Mouse (Mus musculus) cerebellum, postnatal 10 days (tissue): Measurements from ENCODE around the gene Commd4.
"Not testable (repeated sequence)": the region's sequence is repeated elsewhere in the genome, so short reads cannot be mapped to it uniquely, and the experiment has no call there.

Source experiments
- DNase-seq, 2 experiments: peaks; one replicate each; pipeline ENCODE4 v3.0.0; 2021; ENCODE audit warnings: mixed read lengths in 2 of 2

Commd4 gene

DNA sequence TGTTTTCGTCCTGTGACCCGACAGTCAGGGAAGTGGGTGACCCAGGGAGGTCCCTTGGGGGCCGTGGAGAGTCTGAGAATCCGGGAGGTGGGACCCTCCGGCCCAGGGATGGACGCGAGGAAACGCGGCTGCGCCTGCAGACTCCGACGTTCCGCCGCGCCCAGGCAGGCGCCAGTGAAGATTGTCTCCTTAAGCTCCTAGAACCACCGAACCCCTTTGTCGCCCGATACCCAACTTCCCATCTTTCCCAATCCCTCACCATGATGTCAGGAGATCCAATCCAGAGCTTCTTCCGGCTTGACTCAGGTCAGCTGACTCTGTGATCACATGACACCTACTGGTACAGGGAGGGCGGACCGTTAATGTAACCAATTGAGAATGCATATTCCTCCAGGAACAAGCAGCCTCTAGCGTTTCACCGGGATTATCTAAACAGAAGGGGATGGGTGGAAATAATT, at the start of gene Commd4:
TSS of gene Commd4 (minus strand) at position 319 of the 458 bp plus-strand sequence.
- peak; percentile 97 to 98 for DNase-seq

DNA sequence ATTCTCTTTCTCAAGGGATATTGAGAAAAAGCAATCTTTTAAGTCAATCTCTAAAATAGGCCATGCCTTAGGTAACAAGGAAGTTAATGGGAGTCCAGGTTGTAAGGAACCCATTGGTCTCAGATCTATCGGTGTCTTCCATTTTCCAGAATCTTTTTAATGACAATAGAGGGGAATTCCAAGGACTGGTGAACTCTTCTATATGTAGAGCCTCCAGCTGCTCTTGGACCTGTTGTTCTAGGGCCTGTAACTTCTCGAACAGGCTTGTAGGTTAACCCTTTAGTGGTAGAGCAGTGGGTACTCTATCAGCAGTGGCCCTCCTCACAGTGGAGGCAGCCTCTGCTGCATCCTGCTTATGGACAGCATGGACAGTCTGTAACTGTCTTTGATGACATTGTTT, 48.8 kb upstream of the Commd4 start:
- no peak for DNase-seq

DNA sequence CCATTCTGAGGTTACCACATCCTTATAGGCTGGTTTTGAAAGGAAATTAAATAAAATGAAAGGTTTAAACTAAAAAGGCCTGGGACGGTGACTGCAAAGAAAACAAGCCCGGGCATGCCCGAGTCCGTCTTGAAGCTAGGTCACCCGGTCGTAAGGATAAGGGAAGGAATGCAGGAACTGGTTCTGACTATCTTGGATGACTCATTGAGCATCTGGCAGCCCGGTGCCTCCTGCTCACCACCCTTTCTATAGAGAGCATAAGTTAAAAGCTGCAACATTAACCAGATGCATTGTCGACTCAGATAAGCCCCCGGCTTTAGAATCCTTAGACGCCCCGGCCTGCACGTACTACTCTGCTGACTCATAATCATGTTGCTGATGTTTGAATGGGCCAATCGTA, 45.4 kb upstream of the Commd4 start:
- DNase-seq: not testable (repeated sequence)

DNA sequence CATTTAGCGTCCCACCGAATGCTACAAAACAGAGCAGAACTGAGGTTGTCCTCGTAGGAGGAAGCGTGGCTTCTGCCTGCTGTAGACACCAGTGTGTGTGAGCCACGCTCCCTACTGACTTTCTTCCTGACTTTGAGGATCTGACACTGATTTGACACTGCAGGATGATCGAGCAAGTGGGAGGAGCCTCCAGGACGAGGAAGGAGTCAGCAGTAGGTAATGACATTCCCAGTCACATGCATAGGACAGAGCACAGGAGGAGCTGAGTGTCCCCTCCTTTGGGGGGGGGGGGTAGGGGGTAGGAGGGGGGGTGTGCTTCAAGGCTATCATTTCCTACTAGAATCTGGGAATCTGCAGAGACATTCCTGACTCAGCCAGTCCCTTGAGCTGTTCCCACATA, 44.9 kb upstream of the Commd4 start:
- no peak for DNase-seq

DNA sequence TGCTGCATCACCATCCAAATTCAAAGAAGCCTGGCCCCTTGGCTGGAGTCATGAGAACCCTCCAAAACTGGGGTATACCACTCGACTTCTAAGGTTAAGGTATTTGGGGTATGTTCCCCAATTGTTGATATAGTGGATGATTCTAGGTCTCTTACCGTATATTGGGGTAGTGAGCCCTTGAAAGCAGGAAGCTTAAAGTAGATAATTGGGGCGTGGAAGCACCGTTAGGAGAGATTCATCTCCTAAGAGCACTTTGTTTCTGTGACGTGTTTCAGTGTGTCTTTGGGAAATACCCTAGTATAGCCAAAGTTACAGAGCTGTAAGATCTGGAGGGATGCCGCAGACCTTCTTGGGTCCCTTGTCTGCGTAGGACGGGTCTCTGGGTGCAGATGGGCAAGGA, 39.3 kb upstream of the Commd4 start:
- DNase-seq: no peak

DNA sequence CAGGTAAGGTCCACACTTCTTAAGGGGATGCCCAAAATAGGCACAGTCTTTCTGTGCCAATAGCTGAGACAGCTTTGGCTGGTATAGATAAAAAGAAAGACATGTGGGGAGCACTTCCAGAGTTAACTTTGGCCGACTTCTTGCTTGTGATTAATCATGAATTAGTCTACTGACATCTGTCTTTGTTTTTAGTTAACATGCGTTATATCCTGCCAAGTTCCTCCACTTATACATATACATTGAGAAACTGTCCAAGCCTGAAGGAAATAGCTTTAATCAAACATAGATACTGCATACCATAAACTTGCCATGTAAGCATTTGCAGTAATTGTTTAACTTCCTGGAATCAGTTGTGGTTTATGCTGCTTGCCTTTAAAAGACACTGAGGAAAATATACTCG, 38.6 kb upstream of the Commd4 start:
- no peak for DNase-seq

DNA sequence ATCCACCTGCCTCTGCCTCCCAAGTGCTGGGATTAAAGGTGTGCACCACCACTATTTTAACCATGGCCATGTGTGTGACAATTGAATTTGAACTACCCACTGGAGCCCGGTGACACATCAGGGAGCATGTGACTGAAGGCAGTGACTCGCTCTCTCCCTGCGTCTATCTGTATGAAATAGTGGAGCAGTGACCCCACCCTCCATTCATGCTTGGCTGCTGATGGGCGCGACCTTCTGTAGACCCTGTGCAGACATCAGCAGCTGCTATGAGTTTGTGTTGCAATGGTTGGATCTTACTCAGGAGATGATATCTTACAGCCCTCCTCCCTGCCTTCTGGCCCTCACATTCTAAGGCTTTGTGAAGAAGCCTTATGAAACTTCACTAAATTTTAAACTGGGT, 10.3 kb upstream of the Commd4 start:
- no peak for DNase-seq

DNA sequence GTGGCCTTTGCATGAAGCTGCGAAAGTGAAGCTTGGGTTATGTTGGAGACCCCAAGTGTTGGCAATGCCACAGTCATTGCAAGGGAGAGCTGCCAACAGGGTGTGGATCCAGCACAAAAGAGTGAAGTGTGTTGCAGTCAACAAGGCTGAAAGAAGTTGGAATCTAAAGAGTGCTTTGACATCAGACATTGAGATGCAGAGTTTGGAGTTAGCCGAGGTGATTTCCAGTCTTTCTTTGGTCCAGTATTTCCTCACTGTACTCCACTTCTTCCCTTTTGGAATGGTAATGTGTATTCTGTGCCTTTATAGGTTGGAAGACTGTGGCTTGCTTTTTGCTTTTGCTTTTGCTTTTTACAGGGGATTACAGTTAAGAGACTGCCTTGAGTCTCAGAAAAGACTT, 8.0 kb upstream of the Commd4 start:
- DNase-seq: no peak

DNA sequence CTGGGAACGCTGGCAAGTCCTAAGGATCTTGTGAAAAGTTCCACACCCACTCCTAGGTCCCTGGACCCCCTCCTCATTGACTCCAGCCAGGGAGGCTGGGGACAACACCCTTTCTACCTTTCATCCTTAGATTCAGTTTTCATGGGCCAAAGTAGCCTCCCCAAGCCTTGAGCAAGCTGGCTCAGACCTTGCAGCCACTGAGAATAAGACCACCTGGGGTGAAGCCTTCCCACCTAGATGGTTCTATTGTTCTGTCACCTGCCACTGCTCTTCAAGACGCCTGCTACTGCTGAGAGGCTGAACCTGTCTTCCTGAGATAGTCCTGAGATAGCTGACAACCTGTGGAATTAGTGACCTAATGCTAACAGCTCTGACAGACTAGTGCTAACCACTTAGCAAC, 5.0 kb upstream of the Commd4 start:
- DNase-seq: no peak

DNA sequence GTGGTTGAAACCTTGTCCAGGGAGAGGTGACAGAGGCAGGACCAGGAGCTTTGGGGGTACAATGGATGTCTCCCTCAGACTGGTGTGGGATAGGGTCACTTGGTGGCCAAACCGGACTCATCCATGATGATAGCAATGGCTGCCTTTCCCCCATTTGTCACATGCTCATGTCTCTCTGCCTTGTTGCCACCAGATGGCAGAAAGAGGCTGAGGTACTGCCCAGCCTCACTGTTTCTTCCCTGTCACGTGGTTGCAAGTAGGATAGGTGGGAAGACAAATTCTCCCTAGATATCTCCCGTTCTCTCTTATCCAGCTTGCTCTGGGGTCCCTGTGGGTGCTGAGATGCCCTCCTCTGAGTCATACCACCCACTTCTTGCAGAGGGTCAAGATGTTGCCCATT, 4.4 kb upstream of the Commd4 start:
- peak; percentile 43 to 57 for DNase-seq

DNA sequence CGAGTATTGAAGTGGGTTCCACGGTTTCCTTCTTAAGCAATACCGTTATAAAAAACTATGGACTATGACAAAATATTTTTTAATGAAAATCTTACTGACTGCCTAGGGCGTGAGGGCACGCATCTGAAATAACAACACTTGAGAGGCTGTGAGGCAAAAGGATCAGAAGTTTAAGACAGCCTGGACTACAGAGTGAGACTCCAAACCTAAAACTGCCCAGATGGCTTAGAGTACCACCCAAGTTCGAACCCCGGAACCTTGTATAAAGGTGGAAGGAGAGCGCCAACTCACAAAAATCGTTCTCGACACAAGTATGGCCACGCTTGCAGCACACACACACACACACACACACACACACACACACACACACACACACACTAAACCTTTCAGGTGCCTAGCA, 375 bp upstream of the Commd4 start:
- no peak for DNase-seq

DNA sequence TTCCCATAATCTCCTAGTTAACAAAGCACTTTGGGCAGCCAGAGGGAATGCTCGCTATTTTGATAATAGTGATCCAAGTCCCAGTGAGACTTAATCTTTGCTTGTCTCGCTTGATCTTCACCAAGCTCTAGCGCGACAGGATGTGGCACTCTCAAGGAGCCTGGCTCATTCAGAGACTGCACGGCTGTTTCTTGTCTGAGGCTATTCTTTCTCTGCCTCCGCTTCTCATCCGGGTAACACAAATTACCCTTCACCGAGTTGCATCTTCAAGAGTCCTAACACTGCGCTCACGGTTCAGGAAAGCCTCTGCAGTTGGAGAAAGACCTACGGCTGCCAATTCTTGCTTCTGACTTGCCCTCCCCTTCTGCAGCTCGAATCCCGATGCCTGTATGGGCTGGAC, 632 bp downstream of the Commd4 start:
- no peak for DNase-seq

DNA sequence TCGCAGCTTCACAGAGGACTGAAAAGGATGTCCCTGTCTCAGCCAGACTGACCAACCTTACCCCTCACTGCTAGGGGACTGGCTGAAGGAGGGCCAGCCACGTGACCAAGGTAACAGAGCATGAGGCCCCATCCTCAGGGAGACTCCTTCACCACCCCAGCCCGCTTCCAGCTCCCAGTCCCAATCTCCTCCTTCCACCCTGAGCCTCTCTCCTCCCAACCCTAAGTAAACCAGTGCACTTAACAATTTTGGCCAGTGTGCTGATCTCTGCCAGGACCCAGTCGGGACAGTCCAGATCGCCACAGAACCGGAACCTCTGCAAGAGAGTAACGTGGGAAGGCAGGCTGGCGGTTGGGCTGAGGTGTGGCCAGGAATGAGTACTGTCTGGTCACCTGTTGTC, 1.3 kb downstream of the Commd4 start:
- DNase-seq: no peak

DNA sequence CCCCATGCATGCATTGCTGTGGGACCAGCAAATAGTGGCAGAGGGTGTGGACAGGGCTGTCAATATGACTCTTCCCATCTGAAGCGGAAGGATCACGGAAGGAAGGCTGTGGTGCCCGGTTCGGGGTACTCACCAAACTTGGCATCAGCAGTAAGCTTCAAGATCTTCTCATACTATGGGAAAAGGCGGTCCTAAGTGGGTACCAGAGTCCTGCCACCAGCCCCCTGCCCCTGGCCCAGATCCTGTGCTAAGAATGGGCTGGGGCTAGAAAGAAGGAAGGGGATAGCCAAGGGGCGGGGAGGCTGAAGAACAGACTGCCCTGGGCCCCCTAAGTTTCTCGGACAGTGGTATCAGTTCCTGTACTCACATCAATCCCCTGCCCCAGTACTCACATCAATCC, 1.7 kb downstream of the Commd4 start:
- DNase-seq: no peak

DNA sequence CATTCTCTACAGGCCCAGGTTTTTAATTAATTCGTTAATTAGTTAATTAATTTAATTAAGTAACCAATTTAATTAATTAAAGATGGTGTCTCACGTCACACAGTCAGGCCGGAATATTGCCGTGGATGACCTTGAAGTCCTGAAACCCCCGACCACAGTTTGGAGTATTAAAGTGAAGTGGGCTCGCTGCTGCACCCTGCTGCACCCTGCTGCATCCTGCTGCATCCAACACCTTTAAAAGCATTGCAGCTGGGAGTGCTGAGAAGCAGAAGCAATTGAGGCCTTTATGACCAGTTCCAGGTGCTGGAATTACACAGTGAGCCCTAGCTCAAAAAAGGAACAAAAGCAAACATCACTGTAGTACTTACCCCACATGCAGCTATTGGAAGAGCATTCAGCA, 5.8 kb downstream of the Commd4 start:
- DNase-seq: no peak

DNA sequence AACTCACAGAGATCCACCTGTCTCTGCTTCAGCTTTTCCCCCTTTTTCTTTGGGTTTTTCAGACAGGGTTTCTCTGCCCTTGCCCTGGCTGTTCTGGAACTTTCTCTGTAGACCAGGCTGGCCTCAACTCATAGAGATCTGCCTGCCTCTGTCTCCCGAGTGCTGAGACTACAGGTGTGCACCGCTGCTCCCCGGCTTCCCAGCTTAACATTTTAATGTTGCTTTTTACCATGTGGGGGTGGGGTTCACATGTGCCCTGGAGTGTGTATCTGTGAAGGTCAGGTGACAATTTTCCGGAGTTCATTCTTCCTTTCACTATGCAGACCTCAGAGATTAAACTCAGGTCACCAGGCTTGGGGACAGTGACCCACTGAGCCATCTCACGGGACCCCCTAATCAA, 7.9 kb downstream of the Commd4 start:
- no peak for DNase-seq

DNA sequence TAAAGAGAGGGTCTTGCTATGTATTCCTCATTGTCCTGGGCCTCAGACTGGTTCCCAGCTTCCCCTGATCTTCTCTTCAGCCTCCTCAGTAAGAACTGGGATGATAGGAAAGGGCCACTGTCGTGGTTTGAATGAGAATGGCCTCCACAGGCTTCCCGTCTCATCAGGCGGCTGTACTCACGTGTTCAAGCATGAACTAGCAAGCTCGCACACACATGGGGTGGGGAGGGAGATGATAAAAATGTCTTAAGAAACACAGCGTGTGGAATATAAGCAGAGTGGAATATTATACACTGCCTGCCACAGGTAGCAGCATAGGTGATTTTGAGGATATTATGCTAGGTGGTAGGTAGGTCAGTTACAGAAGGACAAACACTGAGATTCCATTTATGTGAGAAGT, 9.1 kb downstream of the Commd4 start:
- no peak for DNase-seq

DNA sequence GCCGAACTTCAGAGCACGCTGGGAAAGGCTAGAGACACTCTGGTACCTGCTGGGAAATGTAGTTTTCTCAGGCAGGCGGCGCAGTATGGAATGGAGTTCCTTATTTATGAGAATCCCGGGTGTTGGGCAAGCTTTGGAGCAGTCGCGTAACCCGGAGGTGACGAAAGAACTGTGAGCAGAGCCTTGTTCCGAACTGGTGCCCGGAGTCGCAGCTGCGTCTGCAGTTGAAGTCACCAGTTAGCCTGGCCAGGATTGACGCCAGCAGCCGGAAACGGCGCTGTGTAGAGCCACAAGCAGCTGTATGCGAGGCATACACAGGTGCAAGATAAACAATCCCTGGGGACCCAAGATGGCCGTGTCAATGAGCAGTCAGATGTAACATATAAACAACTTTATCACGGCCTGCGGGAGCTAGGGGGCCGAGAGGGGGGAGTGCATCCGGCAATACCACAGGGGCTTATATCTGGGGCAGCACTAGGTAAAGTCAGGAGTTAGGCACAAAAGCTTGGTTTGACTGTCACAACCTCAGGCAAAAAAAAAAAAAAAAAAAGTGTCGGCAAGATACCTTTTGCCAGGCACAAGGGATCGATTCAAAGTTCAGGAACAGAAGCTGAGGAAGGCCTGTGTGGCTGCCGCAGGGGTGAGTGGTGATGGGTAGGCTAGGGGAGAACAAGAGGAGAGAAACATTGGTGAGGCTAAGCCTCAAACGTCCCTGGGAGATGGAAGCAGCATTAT, 9.8 kb downstream of the Commd4 start, which contains the start of gene Neil1:
TSS of gene Neil1 (minus strand) at position 162 of the 735 bp plus-strand sequence.
- DNase-seq: peak; percentile 89 to 91

DNA sequence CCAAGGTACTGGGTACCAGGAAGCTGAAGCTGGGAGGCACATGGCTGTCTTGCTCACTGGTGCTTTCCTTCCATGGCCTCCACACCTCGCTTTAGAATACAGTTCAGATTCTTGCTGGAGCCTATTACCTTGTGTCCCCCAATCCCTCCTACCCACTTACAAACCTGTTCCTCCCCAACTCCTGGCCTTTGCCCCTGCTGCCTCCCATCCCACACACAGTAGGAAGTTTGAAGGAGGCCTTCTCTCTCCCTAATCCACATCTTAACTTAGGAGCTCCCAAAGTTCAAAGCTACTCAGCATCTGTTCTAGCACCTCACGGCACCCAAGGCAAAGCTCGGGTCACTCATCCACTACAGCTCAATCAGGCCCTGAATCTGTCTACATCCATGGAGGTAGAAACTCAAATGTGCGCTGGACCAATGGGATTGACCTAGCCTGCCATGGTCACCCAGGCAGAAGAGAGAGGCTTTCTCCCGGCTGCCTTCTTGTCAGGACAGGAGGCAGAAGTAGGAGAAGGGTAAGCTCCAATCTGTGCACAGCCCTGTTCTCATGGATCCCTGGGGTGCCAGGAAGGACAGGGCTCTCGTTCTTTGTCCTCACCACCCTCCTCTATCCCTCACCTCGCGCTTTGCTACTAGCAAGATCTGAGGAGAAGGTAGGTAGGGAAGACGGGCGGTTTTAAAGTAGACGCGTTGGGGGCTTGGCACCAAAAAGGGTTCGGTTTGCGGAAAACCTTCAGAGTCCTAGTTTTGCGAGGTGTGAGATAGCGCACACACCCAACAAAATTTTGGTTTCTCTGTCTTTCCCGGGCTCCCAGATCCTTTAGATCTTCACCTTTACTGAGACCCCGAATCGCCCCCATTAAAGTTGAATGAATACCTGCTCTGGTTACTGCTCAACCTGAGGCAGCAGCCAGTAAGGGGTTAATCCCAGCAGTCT, 10.7 kb downstream of the Commd4 start:
- DNase-seq: peak; percentile 60 to 73

DNA sequence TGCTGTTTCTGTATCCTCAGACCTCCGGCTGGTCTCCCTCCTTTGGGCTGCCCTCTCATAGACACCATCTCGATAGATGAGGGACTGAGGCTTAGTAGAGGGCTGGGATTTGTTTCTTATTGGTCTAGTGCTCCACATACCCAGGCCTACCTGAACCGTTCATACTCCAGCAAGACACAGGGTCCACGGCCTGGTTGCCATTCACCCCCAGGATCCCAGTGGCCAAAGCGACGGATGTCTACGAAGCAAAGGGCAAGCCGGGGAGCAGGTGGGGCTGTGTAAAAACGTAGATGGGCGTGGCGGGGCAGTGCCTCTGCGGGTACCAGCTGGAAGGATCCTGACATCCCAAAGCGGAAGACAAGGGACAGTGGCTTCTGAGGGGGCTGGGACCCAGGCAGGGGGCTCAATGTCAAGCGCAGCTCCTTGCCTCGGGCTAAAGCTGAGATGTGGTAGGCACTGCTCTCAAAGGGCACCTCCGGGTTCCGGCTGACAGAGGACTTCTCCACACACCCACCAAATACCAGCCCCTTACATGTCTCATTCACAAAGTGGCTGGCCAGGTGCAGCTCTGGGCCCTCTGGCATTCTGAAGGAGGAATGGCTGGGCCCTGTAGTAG, 11.6 kb downstream of the Commd4 start:
- no peak for DNase-seq

DNA sequence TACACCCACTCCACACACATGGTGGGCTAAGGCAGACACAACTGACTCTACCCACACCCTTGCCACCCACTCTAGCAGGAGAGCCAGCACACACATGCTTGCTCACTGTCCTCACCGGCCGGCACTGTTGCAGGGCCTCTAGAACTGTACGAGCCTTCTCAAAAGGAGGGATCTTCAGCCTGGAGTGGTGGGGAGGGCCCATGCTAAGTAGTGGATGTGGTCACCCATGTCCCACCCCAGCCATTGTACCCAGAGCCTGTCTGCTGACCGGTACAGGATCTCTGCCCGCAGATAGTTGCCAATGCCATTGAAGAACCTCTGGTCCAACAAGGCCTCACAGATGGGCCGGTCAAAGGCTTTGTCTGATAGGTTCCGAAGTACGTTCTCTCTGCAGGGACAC, 13.3 kb downstream of the Commd4 start:
- DNase-seq: no peak

DNA sequence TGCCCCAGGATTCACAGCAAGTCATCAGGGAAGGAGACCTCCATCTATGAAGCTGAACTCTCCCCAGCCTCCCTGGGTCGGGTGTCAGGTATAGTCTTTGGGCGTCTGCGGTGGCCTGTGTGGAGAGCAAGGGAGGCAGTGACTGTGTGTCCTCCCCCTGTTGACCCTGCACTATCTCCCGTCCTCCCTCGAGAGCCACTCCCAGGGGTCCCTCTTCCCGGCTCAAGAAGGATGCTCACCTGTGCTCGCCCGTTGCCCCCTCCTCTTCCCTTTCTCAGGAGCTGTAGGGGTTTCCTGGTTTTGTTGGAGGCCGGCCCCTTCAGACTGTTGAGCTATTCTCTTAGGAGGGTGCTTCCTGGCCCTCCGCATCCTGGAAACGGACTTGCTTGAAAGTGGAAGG, 14.9 kb downstream of the Commd4 start:
- no peak for DNase-seq
